Mouse (Mus musculus) thymus, postnatal 14 days (tissue): ENCODE data around the gene Gusb.

Experiments used
- DNase-seq: peaks from one replicate; pipeline ENCODE4 v3.0.0; 2021

The Gusb gene

GRCm38 (mm10) chr5:130002301-130003146 lies at the start of gene Gusb:
Gene Gusb, minus strand, starts transcription at chr5:130003049.
- peak; percentile 67 for DNase-seq

GRCm38 (mm10) chr5:130052510-130052909 lies 49.7 kb upstream of the Gusb start:
- DNase-seq: no peak

- DNase-seq: no peak
These were observed 48.4 kb upstream of the Gusb start for GRCm38 (mm10) chr5:130051073-130051860.

GRCm38 (mm10) chr5:130050416-130050815 lies 47.6 kb upstream of the Gusb start:
- no peak for DNase-seq

GRCm38 (mm10) chr5:130048786-130049520 lies 46.1 kb upstream of the Gusb start:
- DNase-seq: no peak

GRCm38 (mm10) chr5:130047013-130047412 lies 44.2 kb upstream of the Gusb start:
- no peak for DNase-seq

GRCm38 (mm10) chr5:130046589-130046988 lies 43.7 kb upstream of the Gusb start:
- DNase-seq: no peak

- no peak for DNase-seq
These were observed 43.3 kb upstream of the Gusb start for GRCm38 (mm10) chr5:130046100-130046499.

- DNase-seq: no peak
These were observed 41.4 kb upstream of the Gusb start for GRCm38 (mm10) chr5:130044201-130044695.

- DNase-seq: no peak
These were observed 40.9 kb upstream of the Gusb start for GRCm38 (mm10) chr5:130043741-130044140.

- DNase-seq: no peak
These were observed 38.4 kb upstream of the Gusb start for GRCm38 (mm10) chr5:130041262-130041661.

- DNase-seq: no peak
These were observed 37.9 kb upstream of the Gusb start for GRCm38 (mm10) chr5:130040797-130041196.

GRCm38 (mm10) chr5:130037752-130038455 lies 35.1 kb upstream of the Gusb start:
- DNase-seq: peak; percentile 55

- DNase-seq: peak; percentile 21
These were observed 33.5 kb upstream of the Gusb start for GRCm38 (mm10) chr5:130036300-130036699.

GRCm38 (mm10) chr5:130033869-130034268 lies 31.0 kb upstream of the Gusb start:
- DNase-seq: no peak

GRCm38 (mm10) chr5:130031410-130032390 lies 28.9 kb upstream of the Gusb start:
- DNase-seq: no peak

GRCm38 (mm10) chr5:130029142-130029897 lies 26.5 kb upstream of the Gusb start, which contains the start of the genes Asl and Crcp:
Gene Asl, minus strand, starts transcription at chr5:130029247.
Gene Crcp, plus strand, starts transcription at chr5:130029290.
- DNase-seq: peak; percentile 85

GRCm38 (mm10) chr5:130027696-130028095 lies 24.8 kb upstream of the Gusb start:
- no peak for DNase-seq

- DNase-seq: no peak
These were observed 24.3 kb upstream of the Gusb start for GRCm38 (mm10) chr5:130027134-130027533.
